Mouse (Mus musculus) heart, adult 2 months (tissue): Measurements from ENCODE around the gene Zswim3. TPM values are rescaled to one million over a fixed set of nuclear protein-coding genes. Genes with fewer than 3 reads are reported as not detected.
A peak's percentile ranks its signal among the peaks of the same experiment; 100 is the strongest.
"Not testable (repeated sequence)": the region's sequence is repeated elsewhere in the genome, so short reads cannot be mapped to it uniquely, and the experiment has no call there.

Experiments used
- DNase-seq, 2 experiments: peaks; one replicate each; pipeline ENCODE4 v3.0.0; 2021
- H3K27ac ChIP-seq: fragments of 200-600 bp; 2 replicates; pipeline ENCODE4 v1.8.1; 2022
- H3K27me3 ChIP-seq: fragments of 200-500 bp; 2 replicates; pipeline ENCODE4 v1.6.1; 2012; ENCODE audit warnings: mild to moderate bottlenecking, low read length, inconsistent platforms, mixed read lengths; ENCODE audit not compliant: control insufficient read depth, insufficient read depth
- H3K36me3 ChIP-seq: fragments of 200-500 bp; 2 replicates; pipeline ENCODE4 v1.6.1; 2012; ENCODE audit warnings: low read length, inconsistent platforms; ENCODE audit not compliant: control insufficient read depth, insufficient read depth
- H3K4me1 ChIP-seq: fragments of 200-500 bp; 2 replicates; pipeline ENCODE4 v1.6.1; 2011; ENCODE audit warnings: low read length; ENCODE audit not compliant: control insufficient read depth, insufficient read depth
- H3K4me3 ChIP-seq: fragments of 200-600 bp; 2 replicates; pipeline ENCODE4 v1.8.1; 2022
- H3K79me2 ChIP-seq: fragments of 200-500 bp; replicated peaks from 2 replicates; pipeline ENCODE4 v1.6.1; 2012; ENCODE audit warnings: mild to moderate bottlenecking, inconsistent platforms, low read length, moderate library complexity, mixed read lengths; ENCODE audit not compliant: control insufficient read depth, insufficient read depth
- H3K9ac ChIP-seq: fragments of 200-500 bp; 2 replicates; pipeline ENCODE4 v1.6.1; 2012; ENCODE audit warnings: low read depth, mild to moderate bottlenecking, control low read depth, inconsistent platforms, low read length, mixed read lengths
- CTCF ChIP-seq: fragments of 200-600 bp; IDR thresholded peaks from 2 replicates; pipeline ENCODE4 v1.8.1; 2022; ENCODE audit warnings: antibody characterized with exemption, mild to moderate bottlenecking, moderate library complexity
- EP300 ChIP-seq: fragments of 200-500 bp; IDR thresholded peaks from 2 replicates; pipeline ENCODE4 v1.6.1; 2011; ENCODE audit warnings: low read depth, low read length, control low read depth; ENCODE audit not compliant: insufficient read depth
- POLR2A ChIP-seq: fragments of 200-500 bp; IDR thresholded peaks from 2 replicates; pipeline ENCODE4 v1.6.1; 2011; ENCODE audit warnings: mild to moderate bottlenecking, low read depth, low read length, control low read depth; ENCODE audit not compliant: insufficient read depth
- WGBS: fragments of 180-500 bp; shearing (Covaris S2); methylation state at CpG from one replicate; pipeline ENCODE4 v1.1.7; 2018; 5-methylcytosine and 5-hydroxymethylcytosine counted together
- intact Hi-C: fragments of 180-260 bp; cut with DNase I; formaldehyde crosslinking; loops from one replicate; pipeline ENCODE4 v1.15.1; 2025
- polyA plus RNA-seq: library from polyadenylated mRNA; depleted of rRNA; stranded (reverse); fragments of >200 nt; gene quantifications from 2 replicates; pipeline ENCODE4 v1.2.3, GENCODE M21; 2012
- total RNA-seq, 2 experiments: library from RNA; stranded (reverse); gene quantifications; 2 replicates each; pipeline ENCODE4 v1.2.3; 2021

The Zswim3 gene
- total and polyA plus RNA-seq, 3 experiments, result 1.7 to 2.1 (median 2.1) TPM

DNA sequence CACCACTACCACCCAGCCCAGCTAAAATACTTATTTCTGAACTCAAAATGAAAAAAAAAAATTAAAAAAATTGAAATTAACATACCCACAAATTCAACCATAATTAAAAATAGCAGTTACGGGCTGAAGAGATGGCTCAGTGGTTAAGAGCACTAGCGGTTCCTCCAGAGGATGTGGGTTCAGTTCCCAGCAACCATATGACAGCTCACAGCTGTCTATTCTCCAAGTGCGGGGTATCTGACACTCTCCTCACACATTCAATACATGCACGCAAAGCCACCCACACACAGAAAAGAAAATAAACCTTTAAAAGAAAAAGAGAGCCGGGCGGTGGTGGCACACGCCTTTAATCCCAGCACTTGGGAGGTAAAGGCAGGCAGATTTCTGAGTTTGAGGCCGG lies 45.2 kb downstream of the Zswim3 start:
- no peaks in the 10 kb centered on the region for H3K79me2 ChIP-seq
- no peak overlapping the region for H3K9ac ChIP-seq
- no peak overlapping the region for H3K27ac ChIP-seq
- intact Hi-C loops, result no loop called here
- H3K27me3 ChIP-seq, result no peaks in the 10 kb centered on the region
- TF ChIP-seq CTCF (no peak), POLR2A (no peak), EP300 (no peak)
- WGBS, result 87% methylated on average over 8 of the region's 8 CpGs
- no peaks in the 10 kb centered on the region for H3K36me3 ChIP-seq
- DNase-seq, result no peak
- no peaks in the 10 kb centered on the region; the same call in 1 of the 2 replicates for H3K4me1 ChIP-seq
- no peak overlapping the region for H3K4me3 ChIP-seq

DNA sequence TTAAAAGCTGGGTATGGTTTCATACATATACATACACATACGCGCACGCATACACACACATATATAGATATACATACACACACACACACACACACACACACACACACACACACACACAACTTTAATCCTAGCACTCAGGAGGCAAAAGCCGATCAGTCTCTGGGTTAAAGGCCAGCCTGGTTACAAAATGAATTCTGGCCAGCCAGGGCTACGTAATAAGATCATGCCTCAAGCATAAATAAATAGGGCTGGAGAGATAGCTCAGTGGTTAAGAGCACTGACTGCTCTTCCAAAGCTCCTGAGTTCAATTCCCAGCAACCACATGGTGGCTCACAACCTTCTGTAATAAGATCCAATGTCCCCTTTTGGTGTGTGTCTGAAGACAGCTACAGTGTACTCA lies 50.7 kb downstream of the Zswim3 start:
- not testable (repeated sequence) for H3K27ac ChIP-seq, H3K27me3 ChIP-seq, H3K79me2 ChIP-seq, H3K4me1 ChIP-seq, H3K36me3 ChIP-seq, H3K4me3 ChIP-seq, DNase-seq, H3K9ac ChIP-seq
- 89% methylated on average over 5 of the region's 5 CpGs for WGBS
- intact Hi-C loops, result loop anchor here (2.0 kb wide), 1 partner anchor 21 kb away; no protein-coding TSS in a partner anchor

DNA sequence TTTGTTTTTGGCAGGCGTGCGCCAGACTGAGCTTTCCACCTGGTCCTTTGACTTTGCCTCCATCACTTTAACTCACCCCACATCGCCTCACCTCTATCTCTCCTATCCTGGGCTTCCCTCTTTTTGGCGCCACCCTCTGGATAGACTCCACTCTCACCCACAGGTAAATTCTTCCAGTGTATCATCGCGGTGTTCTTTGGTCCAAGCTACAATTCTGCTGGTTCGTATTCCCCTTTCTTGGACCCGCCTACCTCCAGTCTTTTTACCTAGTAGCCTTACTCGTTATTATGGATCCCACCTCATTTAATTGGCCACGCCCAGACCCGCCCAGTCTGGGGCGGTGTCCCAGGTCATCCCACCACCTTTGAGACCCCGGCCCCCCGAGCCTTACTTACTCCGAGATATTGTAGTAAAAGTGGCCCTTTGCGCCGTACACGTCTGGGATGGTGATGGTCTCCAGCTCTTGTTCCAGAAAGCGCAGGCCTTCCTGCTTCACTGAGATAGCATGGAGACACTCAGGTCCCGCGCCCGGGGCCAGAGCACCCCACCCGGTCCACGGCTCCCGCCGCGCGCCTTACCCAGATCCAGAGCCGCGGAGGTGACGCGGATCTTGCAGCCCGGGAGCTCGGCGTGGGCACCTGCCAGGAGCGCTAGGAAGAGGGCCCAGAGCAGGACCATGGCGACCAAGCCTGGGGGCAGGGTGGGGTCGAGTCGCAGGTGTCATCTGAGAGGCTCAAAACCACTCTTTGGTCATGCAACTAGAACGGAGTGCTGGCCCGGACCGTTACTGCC lies 51.6 kb downstream of the Zswim3 start:
- H3K4me3 ChIP-seq, result peak overlapping the region; percentile 47
- peak overlapping the region; percentile 67 for H3K9ac ChIP-seq
- no peaks in the 10 kb centered on the region for H3K36me3 ChIP-seq
- H3K4me1 ChIP-seq, result peaks cover 4% of the 10 kb centered on the region; the same call in 1 of the 2 replicates
- peak overlapping the region; percentile 83 for H3K27ac ChIP-seq
- no peak for TF ChIP-seq POLR2A
- TF ChIP-seq CTCF, result peak; percentile 32; the same call in 1 of the 2 replicates
- TF ChIP-seq EP300, result no peak
- H3K79me2 ChIP-seq, result no peaks in the 10 kb centered on the region
- H3K27me3 ChIP-seq, result no peaks in the 10 kb centered on the region
- intact Hi-C loops, result loop anchor here (2.0 kb wide), 1 partner anchor 22 kb away; the partner anchor contains the start of gene Pcif1
- 3% methylated on average over 42 of the region's 42 CpGs for WGBS
- DNase-seq, result peak; percentile 49 to 63

DNA sequence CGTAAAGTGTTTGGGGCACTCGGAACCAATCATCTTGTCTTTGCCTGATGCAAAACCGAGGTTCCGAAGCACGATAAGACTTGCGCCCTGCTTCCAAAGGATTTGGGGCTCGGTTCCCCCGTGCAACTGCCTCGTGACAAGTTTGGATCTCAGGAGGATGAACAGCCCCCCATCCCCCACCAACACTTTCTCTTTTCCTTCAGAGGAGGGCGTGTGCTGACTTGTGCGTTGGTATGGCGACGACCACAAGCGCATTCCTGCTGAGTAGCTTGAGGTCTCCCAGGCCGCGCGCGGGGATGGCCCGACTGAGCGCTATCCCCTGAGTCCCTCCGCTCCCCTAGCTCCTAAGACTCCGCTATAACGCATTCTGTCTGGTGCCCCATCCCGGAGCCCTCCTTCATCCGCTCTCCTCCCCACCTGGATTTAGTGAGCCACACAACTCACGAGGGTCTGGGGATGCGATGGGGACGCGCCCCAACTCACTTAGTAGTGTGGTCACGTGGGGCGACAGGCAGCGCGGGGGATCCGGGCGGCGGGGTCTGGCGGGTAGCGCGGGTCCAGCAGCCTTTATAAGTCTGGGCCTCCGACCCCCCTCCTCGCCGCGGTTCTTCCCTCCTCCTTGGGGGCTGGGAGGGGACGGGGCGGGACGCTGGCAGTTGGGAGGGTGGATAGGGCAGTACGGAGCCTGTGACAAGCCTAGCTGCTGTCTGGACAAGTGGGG lies 52.4 kb downstream of the Zswim3 start, which contains the start of gene Pltp:
Pltp (minus strand) TSS at position 611 of the 721 bp plus-strand sequence.
- 2% methylated on average over 47 of the region's 47 CpGs for WGBS
- intact Hi-C loops, result loop anchor here (2.0 kb wide), 1 partner anchor 22 kb away; the partner anchor contains the start of gene Pcif1

GRCm38 (mm10) chr2:164857842-164858553 lies 53.1 kb downstream of the Zswim3 start:
- Histone ChIP-seq H3K79me2 (no peaks in the 10 kb centered on the region), H3K27me3 (no peaks in the 10 kb centered on the region), H3K27ac (peak overlapping the region; percentile 83), H3K4me1 (peaks cover 12% of the 10 kb centered on the region), H3K36me3 (no peaks in the 10 kb centered on the region), H3K9ac (peak overlapping the region; percentile 67), H3K4me3 (peak overlapping the region; percentile 47)
- DNase-seq, result no peak
- no peak for TF ChIP-seq POLR2A
- TF ChIP-seq EP300, result no peak
- TF ChIP-seq CTCF, result no peak
- intact Hi-C loops, result loop anchor here (2.0 kb wide), 1 partner anchor 21 kb away; the partner anchor contains the start of gene Pcif1
- WGBS, result 23% methylated on average over 19 of the region's 19 CpGs

More for the DNA sequence above, 52.4 kb downstream of the Zswim3 start, which contains the start of gene Pltp:
- peak within 1 kb of the TSS; percentile 83 for H3K27ac ChIP-seq
- H3K79me2 ChIP-seq, result no peaks in the 10 kb centered on the region
- no peaks in the 10 kb centered on the region for H3K36me3 ChIP-seq
- H3K4me3 ChIP-seq, result peak within 1 kb of the TSS; percentile 47
- peak within 1 kb of the TSS; percentile 67 for H3K9ac ChIP-seq
- no peaks in the 10 kb centered on the region for H3K27me3 ChIP-seq
- peaks cover 8% of the 10 kb centered on the region for H3K4me1 ChIP-seq
- TF ChIP-seq CTCF, result no peak
- TF ChIP-seq EP300, result no peak
- 0 out of 2 replicates have a peak, but pooled peaks have one; percentile 44 for TF ChIP-seq POLR2A
- DNase-seq, result peak; percentile 81
